Mouse (Mus musculus): Measurements from ENCODE around the gene Hspbp1. TPM values are rescaled to one million over a fixed set of nuclear protein-coding genes. Genes with fewer than 3 reads are reported as not detected.

Hspbp1 gene
- polyA plus RNA-seq (2011; ENCODE audit: insufficient read depth, insufficient read length, low read depth, missing spikeins), result 51.8 and 63.3 TPM in 2 replicates

DNA sequence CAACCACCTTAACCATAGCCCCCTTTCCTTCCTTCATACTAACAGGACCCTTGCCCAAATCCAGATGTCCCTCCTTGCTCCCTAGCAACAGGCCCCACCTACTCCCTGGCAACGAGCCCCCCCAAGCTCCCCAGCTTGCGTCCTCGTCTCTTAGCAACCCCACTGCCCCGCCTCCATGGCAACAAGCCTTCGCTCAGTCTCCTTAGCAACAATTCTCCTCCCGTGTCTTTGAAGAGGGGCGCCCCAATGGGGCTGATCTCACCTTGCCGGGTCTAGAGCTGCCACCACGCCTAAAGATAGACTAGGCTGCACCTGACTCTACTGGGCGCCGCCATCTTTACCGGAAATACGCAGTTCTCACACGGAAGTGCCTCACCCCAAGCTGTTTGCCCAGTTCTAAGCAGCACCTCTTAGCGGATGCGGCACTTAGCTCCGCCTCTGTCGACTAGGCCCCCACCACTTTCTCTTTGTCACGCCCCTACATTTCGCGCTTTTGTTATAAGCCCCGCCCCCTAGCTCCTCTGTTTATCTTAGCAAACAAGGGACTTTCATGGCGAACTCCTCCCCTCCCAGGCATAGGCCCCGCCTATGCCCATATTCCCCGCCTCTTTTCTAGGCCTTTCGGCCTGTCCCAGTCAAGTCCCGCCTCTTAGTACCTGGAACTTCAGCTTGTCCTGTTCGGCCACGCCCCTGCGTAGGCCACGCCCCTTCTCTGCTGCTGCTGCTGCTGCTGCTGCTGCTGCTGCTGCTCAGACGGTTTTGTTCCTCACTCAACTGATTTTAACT is at the start of gene Hspbp1:
TSS of gene Hspbp1 (minus strand) at position 437 of the 786 bp plus-strand sequence.
- TF ChIP-seq CTCF (IDR thresholded peaks at IDR 0.05; ENCODE audit: low read depth, low read length) (no peak), POLR2A (IDR thresholded peaks at IDR 0.05; ENCODE audit: insufficient read depth, low read length) (no peak), EP300 (IDR thresholded peaks at IDR 0.05; ENCODE audit: insufficient read depth, low read depth, low read length) (no peak)
- Histone ChIP-seq H3K27ac (ENCODE audit: insufficient read depth, low read length) (0 out of 2 replicates have a peak within 1 kb of the TSS, but pooled peaks have one; percentile 34), H3K9me3 (replicated peaks; ENCODE audit: control insufficient read depth, insufficient read depth, low read length, poor library complexity, severe bottlenecking) (no peaks in the 10 kb centered on the region), H3K4me1 (ENCODE audit: control insufficient read depth, insufficient read depth, low read length) (no peaks in the 10 kb centered on the region), H3K4me3 (ENCODE audit: low read depth, low read length) (peak within 1 kb of the TSS; percentile 90), H3K9ac (ENCODE audit: low read depth, poor library complexity, severe bottlenecking) (peak within 1 kb of the TSS; percentile 33), H3K36me3 (ENCODE audit: control insufficient read depth, insufficient read depth, low read length, poor library complexity, severe bottlenecking) (peaks cover 3% of the 10 kb centered on the region; the same call in 1 of the 2 replicates), H3K27me3 (ENCODE audit: control insufficient read depth, insufficient read depth, low read length, poor library complexity, severe bottlenecking) (no peaks in the 10 kb centered on the region)

DNA sequence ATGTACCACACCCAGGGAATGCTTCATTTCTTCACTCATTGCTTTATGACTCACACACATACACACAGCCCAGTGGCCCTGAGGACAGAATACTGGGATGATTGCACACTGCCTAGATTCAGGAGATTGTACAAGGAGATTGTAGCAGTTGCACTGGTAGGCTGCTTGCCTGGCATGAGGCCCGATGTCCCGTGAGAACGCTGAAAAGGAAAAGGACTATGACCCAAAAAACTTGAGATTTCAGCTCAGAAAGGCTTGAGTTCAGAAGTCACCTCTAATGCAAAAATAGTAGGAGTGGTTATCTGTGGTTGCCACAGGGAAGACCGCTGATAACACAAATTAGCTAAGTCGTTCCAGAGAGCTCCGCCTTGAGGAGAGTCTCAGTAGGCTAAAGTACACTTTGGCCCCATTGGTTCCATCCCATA is 48.1 kb upstream of the Hspbp1 start:
- Histone ChIP-seq H3K4me3 (ENCODE audit: low read depth, low read length) (no peak overlapping the region), H3K9ac (ENCODE audit: low read depth, poor library complexity, severe bottlenecking) (no peak overlapping the region), H3K4me1 (ENCODE audit: control insufficient read depth, insufficient read depth, low read length) (no peaks in the 10 kb centered on the region), H3K27ac (ENCODE audit: insufficient read depth, low read length) (no peak overlapping the region), H3K27me3 (ENCODE audit: control insufficient read depth, insufficient read depth, low read length, poor library complexity, severe bottlenecking) (no peaks in the 10 kb centered on the region), H3K36me3 (ENCODE audit: control insufficient read depth, insufficient read depth, low read length, poor library complexity, severe bottlenecking) (no peaks in the 10 kb centered on the region), H3K9me3 (replicated peaks; ENCODE audit: control insufficient read depth, insufficient read depth, low read length, poor library complexity, severe bottlenecking) (no peaks in the 10 kb centered on the region)
- no peak for TF ChIP-seq POLR2A (IDR thresholded peaks at IDR 0.05; ENCODE audit: insufficient read depth, low read length)
- no peak for TF ChIP-seq EP300 (IDR thresholded peaks at IDR 0.05; ENCODE audit: insufficient read depth, low read depth, low read length)
- TF ChIP-seq CTCF (IDR thresholded peaks at IDR 0.05; ENCODE audit: low read depth, low read length), result no peak

DNA sequence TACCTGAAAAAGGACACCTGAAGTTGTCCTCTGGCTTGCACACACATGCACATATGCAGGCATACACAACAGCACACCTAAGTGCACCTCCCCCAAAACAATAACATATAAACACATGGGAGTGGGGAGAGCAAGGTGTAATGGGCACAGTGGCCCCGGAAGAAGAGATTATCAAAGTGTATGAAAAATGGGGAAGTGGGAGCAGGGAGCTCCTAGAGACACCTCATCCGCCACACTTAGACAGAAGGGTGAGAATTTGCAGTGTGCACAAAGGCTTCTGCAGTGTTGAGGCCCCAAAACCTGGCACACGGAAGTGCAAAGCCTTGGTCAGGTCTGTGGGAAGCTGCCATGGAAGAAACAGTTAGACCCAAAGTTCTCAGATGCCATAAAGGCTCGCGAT is 46.2 kb upstream of the Hspbp1 start:
- no peak for TF ChIP-seq POLR2A (IDR thresholded peaks at IDR 0.05; ENCODE audit: insufficient read depth, low read length)
- TF ChIP-seq CTCF (IDR thresholded peaks at IDR 0.05; ENCODE audit: low read depth, low read length), result no peak
- TF ChIP-seq EP300 (IDR thresholded peaks at IDR 0.05; ENCODE audit: insufficient read depth, low read depth, low read length), result no peak
- no peak overlapping the region for H3K9ac ChIP-seq (ENCODE audit: low read depth, poor library complexity, severe bottlenecking)
- H3K27me3 ChIP-seq (ENCODE audit: control insufficient read depth, insufficient read depth, low read length, poor library complexity, severe bottlenecking), result no peaks in the 10 kb centered on the region
- H3K9me3 ChIP-seq (replicated peaks; ENCODE audit: control insufficient read depth, insufficient read depth, low read length, poor library complexity, severe bottlenecking), result no peaks in the 10 kb centered on the region
- no peaks in the 10 kb centered on the region for H3K4me1 ChIP-seq (ENCODE audit: control insufficient read depth, insufficient read depth, low read length)
- H3K27ac ChIP-seq (ENCODE audit: insufficient read depth, low read length), result no peak overlapping the region
- H3K4me3 ChIP-seq (ENCODE audit: low read depth, low read length), result no peak overlapping the region
- no peaks in the 10 kb centered on the region for H3K36me3 ChIP-seq (ENCODE audit: control insufficient read depth, insufficient read depth, low read length, poor library complexity, severe bottlenecking)

DNA sequence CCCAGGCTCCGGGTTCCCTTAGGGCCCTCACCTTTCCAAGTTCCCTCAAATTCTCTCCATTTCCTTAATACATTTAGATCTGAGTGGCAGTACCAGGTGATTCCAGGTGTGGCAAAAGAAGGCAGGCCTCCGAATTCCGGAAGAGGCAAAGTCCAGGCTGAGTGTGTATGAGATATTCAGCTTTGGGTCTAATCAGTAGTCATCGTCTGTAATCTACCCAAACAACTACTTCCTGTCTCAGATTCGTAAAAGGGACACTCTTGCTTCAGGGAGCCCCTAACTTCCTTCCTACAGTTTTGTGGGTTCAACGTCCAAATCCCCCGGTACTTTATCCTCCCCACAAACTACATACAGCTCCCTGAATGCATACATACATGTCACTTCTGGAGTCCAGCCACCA is 40.3 kb upstream of the Hspbp1 start, which contains the start of gene Tmem150b:
TSS of gene Tmem150b (minus strand) at position 81 of the 400 bp plus-strand sequence.
- no peak within 1 kb of the TSS for H3K9ac ChIP-seq (ENCODE audit: low read depth, poor library complexity, severe bottlenecking)
- TF ChIP-seq EP300 (IDR thresholded peaks at IDR 0.05; ENCODE audit: insufficient read depth, low read depth, low read length) (no peak), CTCF (IDR thresholded peaks at IDR 0.05; ENCODE audit: low read depth, low read length) (no peak), POLR2A (IDR thresholded peaks at IDR 0.05; ENCODE audit: insufficient read depth, low read length) (no peak)
- no peak within 1 kb of the TSS for H3K4me3 ChIP-seq (ENCODE audit: low read depth, low read length)
- no peaks in the 10 kb centered on the region for H3K27me3 ChIP-seq (ENCODE audit: control insufficient read depth, insufficient read depth, low read length, poor library complexity, severe bottlenecking)
- no peaks in the 10 kb centered on the region for H3K9me3 ChIP-seq (replicated peaks; ENCODE audit: control insufficient read depth, insufficient read depth, low read length, poor library complexity, severe bottlenecking)
- no peaks in the 10 kb centered on the region for H3K4me1 ChIP-seq (ENCODE audit: control insufficient read depth, insufficient read depth, low read length)
- no peak within 1 kb of the TSS for H3K27ac ChIP-seq (ENCODE audit: insufficient read depth, low read length)
- no peaks in the 10 kb centered on the region for H3K36me3 ChIP-seq (ENCODE audit: control insufficient read depth, insufficient read depth, low read length, poor library complexity, severe bottlenecking)

DNA sequence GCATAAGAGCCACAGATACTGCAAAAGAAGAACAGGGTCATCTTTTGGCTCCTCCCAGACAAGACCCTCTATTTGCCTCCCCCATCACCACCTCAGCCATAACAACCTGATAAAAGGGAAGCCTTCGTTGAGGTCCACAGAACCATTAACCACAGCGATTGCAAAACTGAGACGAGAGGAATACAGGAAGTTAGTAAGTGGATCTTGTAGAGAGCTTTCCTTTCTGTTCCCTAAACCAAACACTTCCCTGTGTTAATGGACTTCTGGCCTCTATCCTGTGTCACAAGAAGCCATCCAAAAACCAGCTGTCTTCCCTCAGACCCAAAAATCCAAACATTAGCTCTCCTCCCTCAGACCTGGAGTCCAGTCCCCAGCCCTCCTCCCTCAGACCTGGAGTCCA is 39.5 kb upstream of the Hspbp1 start:
- TF ChIP-seq CTCF (IDR thresholded peaks at IDR 0.05; ENCODE audit: low read depth, low read length) (no peak), EP300 (IDR thresholded peaks at IDR 0.05; ENCODE audit: insufficient read depth, low read depth, low read length) (no peak), POLR2A (IDR thresholded peaks at IDR 0.05; ENCODE audit: insufficient read depth, low read length) (no peak)
- no peaks in the 10 kb centered on the region for H3K36me3 ChIP-seq (ENCODE audit: control insufficient read depth, insufficient read depth, low read length, poor library complexity, severe bottlenecking)
- no peak overlapping the region for H3K4me3 ChIP-seq (ENCODE audit: low read depth, low read length)
- H3K4me1 ChIP-seq (ENCODE audit: control insufficient read depth, insufficient read depth, low read length), result no peaks in the 10 kb centered on the region
- no peaks in the 10 kb centered on the region for H3K9me3 ChIP-seq (replicated peaks; ENCODE audit: control insufficient read depth, insufficient read depth, low read length, poor library complexity, severe bottlenecking)
- no peaks in the 10 kb centered on the region for H3K27me3 ChIP-seq (ENCODE audit: control insufficient read depth, insufficient read depth, low read length, poor library complexity, severe bottlenecking)
- H3K27ac ChIP-seq (ENCODE audit: insufficient read depth, low read length), result no peak overlapping the region
- no peak overlapping the region for H3K9ac ChIP-seq (ENCODE audit: low read depth, poor library complexity, severe bottlenecking)

DNA sequence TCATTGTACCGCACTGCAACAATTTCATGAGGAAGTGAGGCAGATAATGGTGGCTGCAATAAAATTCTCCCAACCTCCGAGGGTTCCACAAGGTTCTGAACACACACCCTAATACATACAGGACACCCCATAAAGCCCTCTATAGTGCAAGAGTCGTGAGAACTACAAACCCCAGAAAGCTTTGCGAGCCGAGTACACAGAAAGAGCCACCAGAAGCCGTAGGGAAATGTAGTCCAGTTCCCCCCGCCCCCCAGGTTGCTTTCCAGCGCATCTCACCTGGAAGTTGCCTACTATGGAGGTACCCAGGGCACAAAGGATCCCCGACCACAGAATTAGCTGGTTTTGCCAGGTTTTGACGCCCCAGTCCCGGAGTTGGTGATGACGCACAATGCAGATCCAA is 38.6 kb upstream of the Hspbp1 start:
- H3K27ac ChIP-seq (ENCODE audit: insufficient read depth, low read length), result no peak overlapping the region
- H3K4me1 ChIP-seq (ENCODE audit: control insufficient read depth, insufficient read depth, low read length), result no peaks in the 10 kb centered on the region
- H3K9me3 ChIP-seq (replicated peaks; ENCODE audit: control insufficient read depth, insufficient read depth, low read length, poor library complexity, severe bottlenecking), result no peaks in the 10 kb centered on the region
- no peaks in the 10 kb centered on the region for H3K27me3 ChIP-seq (ENCODE audit: control insufficient read depth, insufficient read depth, low read length, poor library complexity, severe bottlenecking)
- H3K4me3 ChIP-seq (ENCODE audit: low read depth, low read length), result no peak overlapping the region
- H3K9ac ChIP-seq (ENCODE audit: low read depth, poor library complexity, severe bottlenecking), result no peak overlapping the region
- TF ChIP-seq CTCF (IDR thresholded peaks at IDR 0.05; ENCODE audit: low read depth, low read length), result no peak
- no peak for TF ChIP-seq EP300 (IDR thresholded peaks at IDR 0.05; ENCODE audit: insufficient read depth, low read depth, low read length)
- no peaks in the 10 kb centered on the region for H3K36me3 ChIP-seq (ENCODE audit: control insufficient read depth, insufficient read depth, low read length, poor library complexity, severe bottlenecking)

Data from ES-Bruce4 (cell line).